Mouse (Mus musculus): Measurements from ENCODE around the gene Mpst.

Gene Mpst

DNA sequence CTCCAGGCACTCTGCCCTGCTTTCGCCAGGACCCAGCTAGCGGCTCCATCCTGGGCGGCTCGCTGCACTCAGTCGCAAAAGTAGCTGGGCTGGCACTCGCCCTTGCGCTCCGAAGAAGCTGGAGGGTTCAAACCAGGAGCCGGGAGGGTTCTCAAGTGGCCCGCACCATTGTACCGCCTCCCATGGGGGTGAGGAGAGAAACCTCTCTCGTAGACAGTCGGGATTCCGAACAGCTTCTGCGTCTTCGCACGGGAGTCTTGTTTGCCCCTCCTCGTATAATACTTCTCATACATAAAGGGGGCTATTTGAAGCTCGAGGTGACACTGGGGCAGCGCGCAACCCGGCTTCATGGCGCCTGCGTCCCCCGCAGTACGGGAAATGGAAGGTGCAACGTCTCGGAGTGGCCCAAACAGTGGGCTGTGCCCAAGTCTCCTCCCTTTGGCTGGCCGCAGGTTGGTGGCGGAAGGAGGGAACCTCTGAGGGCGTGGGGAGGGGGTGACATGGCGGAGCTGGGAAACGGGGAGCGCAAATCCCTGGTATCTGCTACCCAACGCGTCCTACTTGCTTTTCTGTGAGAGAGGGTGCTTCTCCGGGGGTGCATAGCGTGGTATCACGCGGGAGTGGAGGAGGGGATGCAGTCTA lies at the start of gene Mpst:
TSS of gene Mpst (plus strand) at position 124 of the 642 bp plus-strand sequence.
- peak; percentile 93 for DNase-seq

DNA sequence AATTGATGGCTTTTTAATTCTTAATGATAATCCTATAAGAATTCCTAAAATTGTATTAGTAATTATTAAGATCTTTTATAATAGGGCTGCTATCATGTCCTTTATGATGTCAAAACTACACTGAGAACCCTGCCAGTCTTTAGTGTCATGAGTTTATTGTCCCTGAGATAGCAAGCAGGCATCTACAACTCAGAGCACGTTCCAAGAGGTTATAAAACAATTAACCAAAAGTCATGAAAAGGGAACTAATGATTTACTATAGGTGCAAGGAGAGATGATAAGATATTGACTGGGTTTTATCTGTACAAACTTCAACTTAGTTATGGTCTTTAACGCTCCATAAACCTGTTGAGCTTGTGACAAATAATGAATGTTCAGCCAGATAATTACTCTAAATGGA lies 40.3 kb upstream of the Mpst start:
- no peak for DNase-seq

DNA sequence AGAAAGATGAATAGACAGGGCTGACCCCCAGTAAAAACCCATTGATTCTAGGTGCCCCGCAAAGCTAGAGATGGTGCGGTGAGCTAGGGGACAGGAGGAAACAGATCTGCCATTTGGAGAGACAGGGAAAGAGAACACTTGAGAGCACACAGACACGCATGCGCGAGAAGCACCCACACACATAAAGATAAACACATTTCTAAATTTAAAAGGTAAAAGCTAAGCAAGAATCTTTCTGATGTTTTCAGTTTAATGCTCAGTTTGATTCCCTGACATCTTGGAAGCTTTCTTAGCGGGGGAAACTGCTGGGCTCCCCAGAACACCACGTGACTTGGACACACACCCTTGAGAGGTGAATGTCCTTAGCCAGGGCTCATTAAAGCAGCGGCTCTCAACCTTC lies 39.3 kb upstream of the Mpst start:
- DNase-seq, result no peak

DNA sequence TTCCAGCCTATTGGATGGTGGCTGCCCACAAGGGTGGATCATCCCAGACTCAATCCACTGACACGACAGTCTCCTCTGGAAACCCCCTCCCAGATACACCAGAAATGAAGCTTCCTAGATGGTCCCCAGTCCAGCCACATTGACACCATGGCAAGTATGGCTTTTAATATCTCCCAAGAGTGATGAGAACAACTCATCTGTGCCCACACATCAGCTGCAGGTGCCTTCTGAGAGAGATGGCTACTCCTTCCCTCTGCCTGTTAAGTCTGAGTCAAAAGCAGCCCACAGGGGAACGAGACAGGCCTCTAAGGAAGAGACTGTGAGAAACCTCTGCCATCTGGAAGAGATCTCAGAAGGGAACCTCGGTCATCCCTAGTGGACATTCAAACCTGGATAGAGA lies 38.4 kb upstream of the Mpst start:
- DNase-seq, result no peak

DNA sequence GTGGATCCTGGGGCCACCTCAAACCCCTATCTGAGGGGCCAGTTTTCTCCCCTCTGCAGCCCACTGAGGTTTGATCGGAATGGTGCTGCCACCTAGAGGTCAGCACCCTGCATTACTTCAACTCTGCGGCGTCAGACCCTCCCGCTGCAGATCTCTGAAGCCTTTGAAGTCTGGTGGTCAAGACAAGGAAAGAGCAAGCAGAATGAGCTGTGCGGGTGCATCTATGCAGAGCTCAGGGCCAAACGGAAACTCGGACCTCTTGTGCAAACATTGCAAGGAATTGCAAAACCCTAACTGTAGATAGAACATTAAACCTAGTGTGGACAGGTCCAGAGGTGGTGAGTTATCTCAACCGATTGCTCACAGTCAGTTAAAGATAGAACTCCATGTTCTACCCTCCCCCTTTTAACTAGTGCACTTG lies 37.3 kb upstream of the Mpst start:
- DNase-seq, result peak; percentile 9 to 71

DNA sequence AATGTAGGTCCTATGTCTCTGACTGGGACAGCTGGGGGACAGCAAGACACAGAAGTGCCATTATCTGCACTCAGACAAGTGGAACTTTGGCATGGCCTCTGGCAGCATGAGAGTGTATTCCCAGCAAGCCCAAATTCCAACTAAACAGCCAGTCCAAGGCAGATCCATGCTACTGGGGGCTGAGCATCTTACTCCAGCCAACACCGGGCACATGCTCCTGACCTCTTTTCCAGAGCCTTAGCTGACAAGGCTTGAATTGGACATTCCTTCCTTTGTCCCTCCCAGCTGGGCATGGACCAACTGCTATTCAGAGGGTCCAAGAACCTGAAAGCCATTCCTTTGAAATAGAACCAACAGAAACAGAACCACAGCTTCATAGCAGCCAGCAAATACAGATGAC lies 36.6 kb upstream of the Mpst start:
- DNase-seq, result no peak

DNA sequence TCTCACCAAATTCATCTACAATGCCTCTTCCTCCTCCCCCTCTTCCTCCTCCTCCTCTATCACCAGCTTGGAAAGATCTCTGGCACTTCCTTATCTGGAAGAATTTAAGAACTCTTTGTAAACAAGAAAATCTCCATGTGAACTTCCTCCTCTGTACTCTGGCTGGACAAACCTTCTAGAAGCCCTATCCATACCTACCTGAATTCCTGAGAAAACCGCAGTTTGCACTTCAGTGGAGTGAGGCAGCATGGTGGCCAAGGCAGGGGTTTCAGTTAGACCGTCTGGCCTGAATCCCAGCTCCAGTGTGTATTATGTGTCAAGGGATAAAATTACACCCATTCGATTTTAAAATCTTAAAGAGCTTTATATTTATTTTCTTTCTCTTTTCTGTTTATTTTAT lies 33.4 kb upstream of the Mpst start:
- DNase-seq, result no peak

DNA sequence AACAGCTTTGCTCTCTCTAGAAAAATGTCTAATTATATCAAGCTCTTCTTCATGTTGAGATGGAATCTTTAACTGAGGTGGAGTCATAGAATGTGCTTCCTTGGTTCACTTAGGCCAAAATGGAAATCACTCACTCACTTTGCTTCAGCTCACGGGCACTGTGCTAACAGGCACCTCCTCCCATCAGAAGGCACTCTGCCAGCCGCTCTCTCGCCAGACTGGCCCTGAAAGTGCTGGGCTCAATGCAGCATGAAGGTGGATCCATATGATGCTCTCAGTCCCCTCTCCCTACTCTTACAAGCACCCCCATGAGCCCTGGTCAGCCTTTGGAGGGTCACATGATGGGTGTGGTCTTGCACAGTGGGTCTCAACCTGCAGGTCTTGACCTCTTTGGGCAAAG lies 32.0 kb upstream of the Mpst start:
- DNase-seq, result peak; percentile 11 to 42

DNA sequence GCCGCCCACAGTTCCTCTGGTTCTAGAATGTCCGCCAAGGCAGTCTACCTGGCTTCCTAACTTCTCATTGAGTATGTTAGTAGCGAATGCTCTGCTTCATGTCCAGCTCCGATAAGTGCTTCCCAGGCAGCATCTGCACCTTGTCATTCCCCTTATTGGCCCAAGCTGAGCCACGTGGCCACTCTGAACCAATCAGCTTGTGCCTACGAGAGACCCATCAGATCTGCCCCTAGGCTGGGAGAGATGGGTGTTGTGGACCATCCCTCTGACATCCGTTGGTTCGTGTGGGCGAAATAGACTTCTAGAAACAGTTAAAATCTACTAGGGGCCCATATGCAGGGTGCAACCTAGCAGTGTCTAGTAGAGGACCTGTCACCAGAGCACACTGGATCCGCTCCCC lies 28.4 kb upstream of the Mpst start:
- no peak for DNase-seq

DNA sequence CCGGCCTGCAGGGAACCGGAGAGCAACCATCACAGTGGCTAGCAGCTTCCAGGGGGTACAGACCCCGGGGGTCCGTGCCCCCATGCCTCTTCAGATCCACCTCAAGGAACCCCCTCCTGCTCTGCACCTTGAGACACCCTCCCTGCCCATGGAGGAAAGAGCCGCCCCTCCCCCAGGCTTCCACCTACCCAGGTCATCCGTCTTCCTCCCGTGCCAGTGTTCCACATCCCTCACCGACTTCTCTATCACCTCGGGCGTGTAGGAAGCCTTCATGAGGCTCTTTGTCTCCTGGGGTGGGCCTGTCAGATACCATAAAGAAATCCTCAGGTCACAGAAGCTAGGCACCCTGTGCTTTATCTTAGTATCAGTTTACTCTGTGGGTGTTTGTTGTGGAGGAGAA lies 27.7 kb upstream of the Mpst start:
- DNase-seq, result no peak

DNA sequence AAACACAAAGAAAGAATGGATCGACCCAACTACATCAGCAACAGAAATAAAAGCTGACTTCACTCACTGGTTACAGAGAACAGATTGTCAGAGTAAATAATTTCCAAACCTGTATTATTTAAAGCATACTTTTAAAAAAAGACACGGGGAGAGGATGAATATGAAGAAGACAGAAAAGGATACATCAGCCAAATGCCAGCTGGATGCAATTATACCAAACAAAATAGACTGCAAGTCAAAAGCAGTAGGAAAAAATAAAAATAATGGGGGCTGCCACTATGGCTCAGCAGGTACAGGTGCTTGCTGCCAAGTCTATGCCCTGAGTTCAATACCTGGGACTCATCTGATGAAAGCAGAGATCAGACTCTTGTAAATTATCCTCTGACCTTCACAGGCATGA lies 26.0 kb upstream of the Mpst start:
- no peak for DNase-seq

DNA sequence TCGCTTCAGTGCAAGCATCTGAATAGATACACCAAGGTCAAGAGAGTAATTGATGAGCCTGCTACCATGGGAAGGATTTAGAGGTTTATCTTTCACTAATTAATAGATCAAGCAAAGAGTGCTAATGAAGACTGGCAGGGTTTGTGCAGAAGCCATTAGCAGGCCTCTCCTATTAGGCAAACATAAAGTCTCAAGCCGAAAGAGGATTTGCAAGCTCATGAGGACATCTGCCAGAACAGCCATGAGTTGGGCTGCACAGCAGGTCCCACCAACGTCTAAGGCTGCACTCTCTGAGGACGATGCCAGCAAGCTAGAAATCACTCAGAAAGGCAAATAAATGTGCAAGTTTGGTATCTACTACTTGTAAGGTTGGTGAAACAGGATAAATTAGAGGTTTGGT lies 25.5 kb upstream of the Mpst start:
- no peak for DNase-seq

DNA sequence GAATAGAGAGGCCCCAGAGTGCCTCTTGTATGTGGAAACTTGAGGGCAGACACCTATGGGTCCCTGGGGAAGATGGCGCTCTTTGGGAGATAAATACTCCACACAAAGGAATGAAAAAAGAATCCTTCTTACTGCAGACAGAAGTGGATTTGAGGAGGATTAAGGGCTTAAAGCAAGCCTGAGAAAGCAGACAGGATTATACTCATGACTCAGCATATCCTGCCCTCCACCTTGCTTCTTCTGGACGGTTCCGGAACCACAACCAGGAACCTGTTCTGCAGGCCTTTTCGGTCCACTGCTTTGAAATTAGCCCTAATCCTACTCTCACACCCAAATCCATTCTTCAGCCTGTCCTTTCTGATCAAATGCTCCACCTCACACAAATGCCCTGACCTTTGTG lies 24.1 kb upstream of the Mpst start:
- DNase-seq, result peak; percentile 20 to 37

DNA sequence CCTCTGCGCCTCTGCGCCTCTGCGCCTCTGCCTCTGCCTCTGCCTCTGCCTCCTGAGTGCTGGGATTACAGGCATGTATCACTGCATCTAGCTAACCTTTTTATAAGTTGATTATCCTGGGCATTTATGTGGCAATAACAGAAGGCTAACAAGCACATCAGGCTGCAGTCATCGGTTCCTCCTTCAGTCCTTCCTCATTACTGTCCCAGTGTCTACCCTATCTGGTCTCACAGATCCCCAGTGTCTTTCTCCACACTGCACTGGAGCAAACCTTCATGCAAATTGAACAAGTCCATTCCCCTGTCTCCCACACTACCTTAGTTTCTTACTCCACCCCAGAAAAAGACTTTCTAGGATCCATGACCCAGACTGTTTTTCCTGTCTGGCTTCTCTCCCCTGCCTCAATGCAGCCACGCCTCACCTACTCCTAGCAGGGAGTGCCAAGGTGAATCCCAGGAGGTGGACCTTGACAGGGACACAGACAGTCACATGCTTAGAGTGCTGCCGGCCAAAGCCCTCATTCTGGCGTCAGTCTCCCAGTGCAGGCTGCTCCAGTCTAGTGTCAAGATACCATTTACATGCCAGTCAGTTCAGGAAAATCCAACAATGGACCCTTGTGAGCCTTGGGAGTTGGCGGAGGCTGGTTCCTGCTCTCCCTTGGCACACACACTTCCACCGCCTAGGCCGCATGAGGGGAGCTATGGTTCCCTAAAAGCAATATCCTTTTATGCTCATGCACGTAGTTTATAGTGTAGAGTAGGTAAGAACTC lies 22.6 kb upstream of the Mpst start:
- peak; percentile 80 to 88 for DNase-seq

DNA sequence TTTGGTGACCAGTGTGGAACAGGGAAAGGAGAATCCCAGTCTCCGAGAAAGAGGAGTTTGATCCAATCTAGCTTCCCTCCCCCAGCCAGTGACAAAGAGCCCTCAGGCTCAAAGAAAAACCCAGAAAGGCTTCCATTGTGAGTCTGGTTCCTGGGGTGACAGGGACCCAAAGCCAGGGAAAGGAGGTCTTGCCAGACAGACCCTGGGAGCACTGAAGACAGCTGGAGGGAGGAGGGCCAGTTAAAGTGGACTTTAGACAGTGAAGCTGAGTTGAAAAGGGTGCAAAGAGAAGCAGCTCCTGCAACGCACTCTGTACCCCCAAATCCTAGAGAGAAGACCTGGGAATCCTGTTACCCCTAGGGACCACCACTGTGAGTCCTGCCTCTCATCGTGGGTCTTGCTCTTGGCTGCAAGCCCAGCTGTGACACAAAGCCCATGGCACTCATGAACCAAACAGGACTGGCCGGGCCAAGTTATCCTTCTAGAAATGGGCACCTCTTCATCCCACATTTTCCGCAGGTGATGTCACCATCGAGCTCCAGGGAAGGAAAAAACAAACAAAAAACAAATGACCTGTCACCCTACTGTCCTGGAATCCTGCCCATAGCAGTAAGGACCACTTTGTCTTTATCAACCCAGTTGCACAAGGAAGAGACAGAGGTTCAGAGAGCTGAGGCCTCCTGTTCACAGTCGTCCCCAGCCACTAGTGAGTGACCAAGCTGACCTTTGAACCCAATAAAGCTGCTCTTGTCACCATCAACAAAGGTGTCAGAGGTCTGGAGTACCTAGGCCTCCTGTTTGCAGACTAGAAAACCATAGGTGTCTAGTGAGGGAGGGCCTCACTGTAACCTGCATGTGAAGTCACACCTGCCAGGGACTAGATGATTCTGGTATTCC lies 21.7 kb upstream of the Mpst start:
- no peak for DNase-seq

DNA sequence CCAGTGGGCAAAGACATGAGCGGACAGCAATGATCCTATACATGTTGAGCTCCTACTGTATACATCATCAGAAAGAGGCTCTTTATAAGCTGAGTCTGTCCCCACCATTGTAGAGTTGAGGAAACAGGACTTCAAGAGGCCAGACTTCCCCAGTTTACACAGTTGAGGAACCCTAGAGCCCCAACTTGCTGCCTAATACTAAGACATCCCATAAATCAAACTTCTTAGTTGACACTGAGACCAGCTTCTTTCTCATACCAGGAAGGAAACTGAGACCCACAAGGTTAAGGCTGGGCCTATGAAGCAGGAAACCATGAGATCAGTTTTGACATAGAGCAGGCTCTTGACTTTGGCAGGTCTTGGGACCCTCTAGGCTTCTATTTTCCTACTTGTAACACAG lies 20.7 kb upstream of the Mpst start:
- no peak for DNase-seq

DNA sequence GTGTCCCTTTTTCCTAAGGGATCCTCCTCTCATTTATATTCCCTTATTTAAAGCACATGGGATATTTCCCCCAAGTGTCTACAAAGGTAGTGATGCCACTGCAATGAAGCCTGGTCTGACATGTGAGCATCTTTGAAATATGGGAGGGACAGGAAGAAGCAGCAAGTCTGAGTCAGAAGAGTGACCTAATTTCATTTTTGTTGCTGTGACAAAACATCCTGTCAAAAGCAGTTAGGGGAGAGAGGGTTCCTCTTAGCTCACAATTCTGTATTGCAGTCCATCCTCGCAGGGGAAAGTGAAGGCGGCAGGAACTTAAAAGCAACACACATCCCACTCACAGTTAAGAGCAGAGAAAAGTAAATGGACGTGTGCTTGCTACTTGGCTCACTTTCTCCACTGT lies 15.4 kb upstream of the Mpst start:
- no peak for DNase-seq

DNA sequence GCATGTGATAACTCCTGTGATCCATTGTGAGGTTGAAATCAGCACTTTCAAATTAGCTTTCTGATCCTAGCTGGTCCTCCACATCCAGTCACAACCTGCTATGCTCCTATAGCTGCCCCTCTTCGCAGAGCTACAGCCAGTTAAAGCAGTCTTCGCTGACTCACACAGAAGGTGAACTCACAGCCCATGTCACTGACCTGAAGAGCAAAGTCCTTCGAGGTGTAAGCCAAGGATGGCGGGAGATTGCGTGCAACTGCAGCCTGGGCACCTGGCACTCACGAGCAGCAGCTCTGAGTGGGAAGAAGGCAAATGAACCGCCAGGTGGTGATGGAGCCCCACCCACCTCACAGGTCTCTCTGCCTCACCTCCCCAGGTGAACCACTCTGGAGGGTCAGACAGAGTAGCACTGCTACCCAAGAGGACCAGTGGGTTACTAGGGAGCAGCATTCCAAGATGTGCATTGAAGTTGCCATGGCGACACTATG lies 10.7 kb upstream of the Mpst start, which contains the start of gene Tex33:
TSS of gene Tex33 (minus strand) at position 435 of the 485 bp plus-strand sequence.
- DNase-seq, result peak; percentile 61 to 69

DNA sequence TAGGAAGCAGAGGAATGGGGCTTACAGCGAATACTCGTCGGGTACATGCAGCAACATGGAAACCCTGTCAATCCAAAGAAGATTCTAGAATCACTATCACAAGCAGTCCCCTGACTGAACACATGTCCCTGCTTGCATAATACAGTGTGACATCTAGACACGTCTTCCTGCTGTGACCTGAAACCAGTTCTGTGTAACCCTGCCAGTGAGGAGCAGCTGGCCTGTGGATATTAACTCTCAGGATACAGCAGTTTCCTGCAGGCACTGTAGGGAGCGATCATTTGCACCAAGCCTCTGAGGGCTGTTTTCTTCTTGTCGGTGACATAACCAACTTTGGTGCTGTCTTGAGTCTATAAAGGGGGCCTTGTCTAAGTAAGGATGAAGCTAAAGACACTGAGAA lies 4.9 kb upstream of the Mpst start:
- DNase-seq, result no peak

DNA sequence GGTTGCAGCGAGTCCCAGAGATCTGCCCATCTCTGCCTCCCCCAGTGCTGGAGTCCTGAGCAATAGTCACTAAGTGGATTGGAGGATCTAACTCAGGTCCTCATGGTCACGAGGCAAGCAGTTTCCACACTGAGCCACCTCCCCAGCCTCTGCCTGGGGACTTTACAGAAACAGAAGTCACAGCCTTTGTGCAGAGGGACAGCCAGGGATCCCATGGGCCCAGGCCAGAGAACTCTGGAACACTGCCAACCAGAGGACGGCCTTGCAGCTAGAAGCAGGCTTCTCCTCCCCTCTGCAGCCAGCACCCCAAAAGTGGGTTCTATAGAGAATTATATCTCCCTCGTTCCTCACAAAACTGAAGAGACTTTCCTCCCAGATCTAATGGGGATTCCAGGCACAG lies 4.3 kb upstream of the Mpst start:
- peak; percentile 79 to 85 for DNase-seq

DNA sequence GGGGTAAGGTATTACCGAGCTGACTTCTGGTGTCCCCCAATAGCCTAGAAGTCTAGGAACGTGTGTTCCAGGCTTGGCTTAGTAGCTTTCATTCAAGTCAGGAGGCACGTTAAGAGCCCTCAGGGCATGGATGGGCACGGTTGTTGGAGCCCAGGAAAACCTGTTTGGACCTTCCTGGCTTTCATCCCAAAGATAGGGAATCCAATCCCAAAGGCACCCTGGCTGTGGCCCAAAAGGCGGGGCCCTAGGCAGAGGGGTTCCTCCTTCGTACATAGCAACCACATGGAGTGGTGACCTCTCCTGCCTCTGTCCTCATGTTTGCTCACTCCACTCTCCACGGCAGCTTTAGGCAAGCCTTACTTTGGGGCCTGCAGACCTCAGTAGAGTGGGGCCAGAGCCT lies 3.8 kb upstream of the Mpst start:
- DNase-seq, result peak; percentile 64 to 81

DNA sequence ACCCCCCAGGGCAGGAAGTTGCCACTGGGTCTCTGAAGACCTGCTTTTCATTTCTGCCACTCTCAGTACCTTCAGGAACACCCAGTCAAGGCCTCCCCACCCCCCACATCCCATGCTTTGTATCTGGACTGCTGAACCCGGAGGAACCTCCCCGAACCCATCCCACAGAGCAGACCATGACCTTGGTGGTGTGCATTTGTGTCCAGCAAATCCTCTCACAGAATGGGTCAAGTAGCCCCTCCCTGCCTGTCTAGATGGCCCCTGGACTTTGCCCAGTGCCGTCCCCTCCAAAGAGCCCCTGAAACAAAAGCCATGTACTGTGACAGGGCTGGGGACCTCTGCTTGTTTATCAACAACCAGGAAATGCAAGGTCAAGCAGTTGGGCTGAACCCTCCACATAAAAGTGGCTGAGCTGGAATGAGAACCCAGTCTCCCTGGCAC lies 2.9 kb upstream of the Mpst start:
- DNase-seq, result peak; percentile 91

DNA sequence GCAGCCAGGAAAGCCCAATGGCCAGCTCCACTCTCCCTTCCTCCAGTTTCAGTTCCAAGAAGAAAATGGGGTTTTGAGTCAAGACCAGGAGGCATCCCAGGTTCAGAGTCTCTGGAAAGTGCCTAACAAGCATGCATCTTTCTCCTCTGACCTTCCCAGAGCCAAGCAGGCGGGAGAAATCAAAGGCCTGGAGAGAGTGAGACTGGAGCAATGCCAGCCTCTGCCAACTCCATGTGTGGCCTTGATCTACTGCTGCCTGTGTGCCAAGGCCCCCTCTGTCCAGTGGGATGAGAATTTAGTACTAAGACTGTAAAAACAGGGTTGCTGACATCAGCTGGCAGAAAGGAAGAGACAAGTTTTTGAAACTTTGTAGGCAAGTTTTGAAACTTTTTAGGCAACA lies 2.3 kb upstream of the Mpst start:
- DNase-seq, result peak; percentile 88

All from kidney, postnatal 36 days (tissue).